Mouse (Mus musculus) spleen, postnatal 0 days (tissue): Measurements from ENCODE around the gene Zfp507. TPM values are rescaled to one million over a fixed set of nuclear protein-coding genes. Genes with fewer than 3 reads are reported as not detected.

ENCODE experiments used
- polyA plus RNA-seq: library from polyadenylated mRNA; unstranded; fragments of >200 nt; fragmentation: Nextera tagmentation; extraction: Ambion mirVana; gene quantifications from 2 replicates; pipeline ENCODE4 v1.2.1, GENCODE M21; 2015

Gene Zfp507
- polyA plus RNA-seq: 6.0 and 6.2 TPM in 2 replicates

GRCm38 (mm10) chr7:35802906-35803595 lies at the start of gene Zfp507:
Gene Zfp507 (minus strand): TSS chr7:35803003.

GRCm38 (mm10) chr7:35754033-35754885 lies 48.5 kb downstream of the Zfp507 start, which contains the start of gene Dpy19l3:
Gene Dpy19l3 (minus strand): TSS chr7:35754454.

Other genes with a start within 250 kb of the Zfp507 start
- 96.1 and 108 TPM in 2 replicates for gene Nudt19, start 246.7 kb downstream of the Zfp507 start, polyA plus RNA-seq
- gene Rgs9bp, start 217.4 kb downstream of the Zfp507 start, polyA plus RNA-seq: 0.07 TPM in 1 of 2 replicates, not detected in the other
- gene Ankrd27, start 216.8 kb downstream of the Zfp507 start, polyA plus RNA-seq: 18.9 and 19.6 TPM in 2 replicates
- 148 and 162 TPM in 2 replicates for gene Pdcd5, start 155.5 kb downstream of the Zfp507 start, polyA plus RNA-seq
- 8.0 and 11.7 TPM in 2 replicates for gene Dpy19l3, start 48.5 kb downstream of the Zfp507 start, polyA plus RNA-seq